Mouse (Mus musculus): ENCODE results near the gene Klk1.
A peak's percentile ranks its signal among the peaks of the same experiment; 100 is the strongest.
"Not testable (repeated sequence)": the region's sequence is repeated elsewhere in the genome, so short reads cannot be mapped to it uniquely, and the experiment has no call there.

Klk1 gene

DNA sequence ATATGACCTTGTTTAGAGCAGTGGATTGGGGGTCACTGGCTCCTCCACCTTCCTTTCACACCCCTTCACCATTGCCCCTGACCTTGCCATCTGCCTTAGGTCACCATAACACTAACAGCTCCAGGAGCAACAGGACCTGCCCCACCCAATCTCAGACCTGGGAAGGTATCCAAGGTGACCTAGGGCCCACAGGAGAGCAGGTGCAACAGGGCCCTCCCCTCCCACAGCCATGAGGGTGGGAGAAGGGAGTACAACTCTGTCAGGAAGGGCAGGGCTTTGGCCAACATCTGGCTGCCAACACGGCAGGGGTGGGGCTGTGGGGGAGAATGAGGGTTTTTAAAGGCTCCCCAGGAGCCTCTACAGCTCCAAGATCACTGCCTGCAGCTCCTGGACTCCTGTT is at the start of gene Klk1:
Klk1 (plus strand) TSS at position 285 of the 400 bp plus-strand sequence.
- DNase-seq, result no peak

DNA sequence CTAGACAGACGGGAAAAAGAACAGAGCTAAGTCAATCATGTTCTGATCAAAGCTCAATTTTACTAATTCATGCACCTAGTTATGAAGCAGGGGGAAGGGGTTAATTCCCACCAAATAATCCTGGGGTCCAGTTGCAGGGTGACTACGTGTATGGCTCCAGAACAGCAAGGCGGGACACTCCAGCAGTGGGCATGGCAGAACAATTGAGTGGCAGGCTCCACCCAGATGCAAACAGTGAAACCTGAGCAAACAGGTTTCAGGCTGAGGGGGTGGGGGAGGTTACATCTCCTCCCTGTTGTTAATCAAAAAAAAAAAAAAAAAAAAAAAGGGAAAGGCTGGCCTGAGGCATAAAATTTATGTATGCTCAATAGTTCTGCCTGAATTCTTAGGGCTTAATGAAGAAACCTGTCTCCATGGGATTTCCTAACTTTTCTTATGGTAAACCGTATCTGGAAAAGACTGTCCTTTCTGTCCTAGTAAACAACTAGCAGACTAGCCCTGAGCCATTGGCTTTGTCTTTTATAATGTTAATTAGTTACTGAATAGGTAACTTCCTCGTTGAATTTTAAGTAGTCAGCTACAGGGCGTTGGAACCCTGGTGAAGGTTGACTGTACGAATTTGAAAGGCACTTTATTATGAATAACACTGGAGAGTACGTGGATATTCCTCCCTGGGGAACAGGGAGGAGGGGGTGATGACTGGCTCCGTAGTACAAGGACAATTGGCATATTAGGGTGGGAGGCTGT is 45.7 kb upstream of the Klk1 start:
- no peak for DNase-seq

DNA sequence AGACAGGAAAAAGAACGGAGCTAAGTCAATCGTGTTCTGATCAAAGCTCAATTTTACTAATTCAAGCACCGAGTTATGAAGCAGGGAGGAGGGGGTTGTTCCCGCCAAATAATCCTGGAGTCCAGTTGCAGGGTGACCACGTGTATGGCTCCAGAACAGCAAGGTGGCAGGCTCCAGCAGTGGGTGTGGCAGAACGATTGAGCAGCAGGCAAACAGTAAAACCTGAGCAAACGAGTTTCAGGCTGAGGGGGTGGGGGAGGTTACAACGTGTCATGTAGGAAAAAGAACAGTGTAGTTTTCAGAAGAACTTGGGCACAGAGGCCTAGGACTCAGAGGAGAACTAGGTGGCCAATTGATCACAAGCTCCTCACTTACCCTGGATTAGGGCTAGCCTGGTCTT is 38.6 kb upstream of the Klk1 start:
- not testable (repeated sequence) for DNase-seq

DNA sequence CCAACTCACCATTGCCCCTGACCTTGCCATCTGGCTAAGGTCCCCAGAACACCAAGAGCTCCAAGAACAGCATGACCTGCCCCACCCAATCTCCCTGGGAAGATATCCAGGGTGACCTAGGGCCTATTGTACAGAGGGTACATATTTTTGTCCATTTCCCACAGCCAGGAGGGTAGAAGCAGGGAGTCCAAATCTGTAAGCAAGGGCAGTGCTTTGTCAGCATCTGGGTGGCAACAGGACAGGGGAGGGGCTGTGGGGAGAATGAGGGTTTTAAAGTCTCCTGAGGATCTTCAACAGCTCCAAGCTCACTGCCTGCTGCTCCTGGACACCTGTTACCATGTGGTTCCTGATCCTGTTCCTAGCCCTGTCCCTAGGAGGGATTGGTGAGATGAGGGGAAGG is 37.2 kb upstream of the Klk1 start, which contains the start of gene Klk1b24:
Klk1b24 (plus strand) TSS at position 301 of the 400 bp plus-strand sequence.
- DNase-seq, result not testable (repeated sequence)

DNA sequence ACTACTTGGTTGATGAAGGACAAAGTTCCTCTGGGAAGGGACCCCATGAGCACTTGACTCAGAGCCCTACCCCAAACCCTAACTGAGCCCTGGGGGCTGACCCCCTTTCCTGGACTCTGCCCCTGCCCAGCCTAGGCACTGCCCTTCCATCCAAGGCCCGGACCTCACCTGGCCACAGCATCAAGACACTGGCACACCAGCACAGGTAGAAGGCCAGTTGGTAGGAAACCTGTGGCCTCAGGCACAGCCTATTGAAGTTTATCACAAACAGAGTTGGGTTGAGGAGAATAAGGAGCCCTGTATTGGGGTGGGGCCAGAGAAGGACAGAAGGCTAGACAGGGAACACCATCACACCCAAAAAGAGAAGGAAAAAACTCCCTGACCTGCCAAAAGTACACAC is 31.7 kb upstream of the Klk1 start:
- not testable (repeated sequence) for DNase-seq

DNA sequence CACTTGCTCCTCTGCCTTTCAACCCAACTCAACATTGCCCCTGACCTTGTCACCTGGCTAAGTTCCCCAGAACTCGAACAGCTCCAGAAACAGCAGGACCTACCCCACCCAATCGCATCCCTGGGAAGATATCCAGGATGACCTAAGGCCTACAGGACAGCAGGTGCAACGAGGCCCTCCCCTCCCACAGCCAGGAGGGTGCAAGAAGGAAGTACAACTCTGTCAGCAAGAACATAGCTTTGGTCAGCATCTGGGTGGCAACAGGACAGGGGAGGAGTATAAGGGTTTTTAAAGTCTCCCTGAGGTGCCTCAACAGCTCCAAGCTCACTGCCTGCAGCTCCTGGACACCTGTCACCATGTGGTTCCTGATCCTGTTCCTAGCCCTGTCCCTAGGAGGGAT is 27.3 kb upstream of the Klk1 start, which contains the start of gene Klk1b3:
Klk1b3 (plus strand) TSS at position 301 of the 400 bp plus-strand sequence.
- no peak for DNase-seq

DNA sequence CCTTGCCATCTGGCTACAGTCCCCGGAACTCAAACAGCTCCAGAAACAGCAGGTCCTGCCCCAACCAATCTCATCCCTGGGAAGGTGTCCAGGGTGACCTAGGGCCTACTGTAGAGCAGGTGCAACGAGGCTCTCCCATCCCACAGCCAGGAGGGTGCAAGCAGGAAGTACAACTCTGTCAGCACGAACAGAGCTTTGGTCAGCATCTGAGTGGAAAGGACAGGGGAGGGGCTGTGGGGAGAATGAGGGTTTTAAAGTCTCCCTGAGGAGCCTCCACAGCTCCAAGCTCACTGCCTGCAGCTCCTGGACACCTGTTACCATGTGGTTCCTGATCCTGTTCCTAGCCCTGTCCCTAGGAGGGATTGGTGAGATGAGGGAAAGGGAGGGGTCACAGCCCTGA is 18.0 kb upstream of the Klk1 start, which contains the start of gene Klk1b4:
Klk1b4 (plus strand) TSS at position 301 of the 400 bp plus-strand sequence.
- DNase-seq, result not testable (repeated sequence)

DNA sequence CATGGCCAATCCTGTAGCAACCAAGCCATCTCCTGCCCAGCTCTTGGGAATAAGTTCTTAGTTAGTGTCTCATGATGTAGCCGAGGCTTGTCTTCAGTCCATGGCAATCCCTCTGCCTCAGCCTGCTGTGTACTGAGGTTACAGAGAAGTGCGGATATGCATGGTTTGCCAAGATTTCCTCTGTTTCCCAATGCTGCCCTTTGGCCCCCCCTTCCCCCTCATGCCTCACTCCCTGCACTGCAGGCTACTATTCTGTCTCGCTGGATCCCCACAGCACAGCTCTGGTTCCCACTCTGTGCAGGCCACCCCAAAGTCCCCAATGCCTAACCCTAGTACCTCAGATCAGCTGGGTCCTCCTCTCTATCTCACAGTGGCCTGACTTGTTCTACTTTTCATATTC is 16.9 kb upstream of the Klk1 start:
- no peak for DNase-seq

DNA sequence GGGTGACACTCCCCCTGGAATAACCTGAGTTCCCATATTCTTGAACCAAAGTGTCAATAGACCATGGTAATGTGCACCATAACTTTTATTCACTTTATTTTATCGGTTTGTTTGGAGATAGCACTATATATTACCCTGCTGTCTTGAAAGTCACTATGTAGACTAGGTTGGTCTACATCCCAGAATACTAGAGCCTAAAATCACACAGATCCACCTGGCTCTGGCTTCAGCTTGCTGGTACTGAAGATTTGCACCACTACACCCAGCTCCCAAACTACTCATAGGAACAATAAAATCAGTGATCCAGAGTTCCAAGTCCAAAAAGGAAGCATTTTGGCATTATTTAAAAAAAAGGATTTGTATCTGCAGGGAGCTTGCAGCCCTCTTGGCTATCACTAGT is 9.5 kb upstream of the Klk1 start, which contains the start of gene Klk1b5:
Klk1b5 (plus strand) TSS at position 301 of the 400 bp plus-strand sequence.
- DNase-seq, result no peak

DNA sequence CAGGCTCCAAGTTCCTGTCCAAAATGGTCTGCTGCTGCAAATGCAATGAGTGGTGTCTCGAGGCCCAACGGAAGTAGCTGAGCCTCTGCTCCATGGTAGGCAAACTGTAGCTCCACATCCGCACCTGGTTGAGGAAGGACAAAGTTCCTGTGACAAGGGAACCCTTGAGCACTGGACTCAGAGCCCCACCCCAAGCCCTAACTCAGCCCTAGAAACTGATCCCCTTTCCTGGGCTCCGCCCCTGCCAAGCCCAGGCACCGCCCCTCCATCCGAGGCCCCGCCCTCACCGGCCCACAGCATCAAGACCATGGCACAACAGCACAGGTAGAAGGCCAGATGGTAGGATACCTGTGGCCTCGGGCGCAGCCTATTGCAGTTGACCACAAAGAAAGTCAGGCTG is 3.6 kb upstream of the Klk1 start:
- not testable (repeated sequence) for DNase-seq

DNA sequence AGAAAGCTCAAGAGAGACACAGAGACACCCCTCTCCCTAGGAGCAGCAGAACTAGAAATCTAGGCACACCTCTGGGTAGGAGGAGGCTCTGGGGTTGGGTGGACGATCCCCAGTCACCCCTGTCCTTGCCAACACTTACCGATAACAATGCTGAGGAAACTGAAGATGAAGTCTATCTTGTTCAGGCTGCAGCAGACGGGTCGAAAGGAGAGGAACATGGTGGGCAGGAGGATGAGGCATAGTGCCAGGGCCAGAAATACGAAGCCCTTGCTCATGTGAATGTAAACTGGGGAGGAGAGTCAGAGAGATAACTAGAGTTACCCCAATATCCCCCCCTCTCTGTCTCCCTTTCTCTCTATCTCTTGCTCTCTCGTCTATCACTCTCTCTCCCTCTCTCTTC is 2.8 kb upstream of the Klk1 start:
- DNase-seq, result not testable (repeated sequence)

DNA sequence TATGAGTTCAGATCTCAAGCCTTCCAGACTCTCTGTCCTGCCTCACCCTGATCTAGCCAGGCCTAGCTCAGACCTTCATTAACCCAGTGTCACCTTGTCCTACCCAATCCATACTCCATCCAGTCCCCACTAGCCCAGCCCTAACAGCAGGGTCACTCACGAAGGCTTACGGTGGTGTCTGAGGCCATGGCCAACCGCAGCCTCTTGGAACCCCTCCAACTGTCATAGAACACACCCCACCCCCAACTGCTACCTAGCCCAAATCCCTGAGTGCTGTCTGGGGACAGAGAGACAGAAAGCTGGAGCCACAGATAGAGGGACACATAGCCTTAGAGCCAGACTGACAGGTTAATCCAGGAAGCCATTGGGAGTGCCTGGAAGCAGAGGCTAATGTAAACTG is 10.7 kb downstream of the Klk1 start, which contains the start of gene Gm36864:
Gm36864 (plus strand) TSS at position 269 of the 400 bp plus-strand sequence.
- no peak for DNase-seq

DNA sequence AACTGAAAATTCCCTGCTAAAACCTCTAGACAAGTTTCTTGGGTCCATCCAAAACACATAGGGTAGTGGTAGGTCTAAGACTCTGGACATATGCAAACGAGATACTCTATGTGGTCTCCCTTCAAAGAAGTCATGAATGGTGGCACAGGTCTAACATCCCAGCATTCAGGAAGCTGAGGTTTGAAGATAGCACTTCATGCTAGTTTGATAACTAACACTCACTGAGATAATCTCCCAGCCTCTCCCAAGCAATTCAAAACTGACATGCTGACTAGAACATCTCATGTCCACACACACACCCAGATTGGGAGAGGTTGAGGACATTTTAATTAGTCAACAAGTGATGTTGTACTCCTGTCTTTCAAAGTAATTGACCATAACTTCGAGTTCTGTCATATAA is 14.8 kb downstream of the Klk1 start:
- DNase-seq, result no peak

DNA sequence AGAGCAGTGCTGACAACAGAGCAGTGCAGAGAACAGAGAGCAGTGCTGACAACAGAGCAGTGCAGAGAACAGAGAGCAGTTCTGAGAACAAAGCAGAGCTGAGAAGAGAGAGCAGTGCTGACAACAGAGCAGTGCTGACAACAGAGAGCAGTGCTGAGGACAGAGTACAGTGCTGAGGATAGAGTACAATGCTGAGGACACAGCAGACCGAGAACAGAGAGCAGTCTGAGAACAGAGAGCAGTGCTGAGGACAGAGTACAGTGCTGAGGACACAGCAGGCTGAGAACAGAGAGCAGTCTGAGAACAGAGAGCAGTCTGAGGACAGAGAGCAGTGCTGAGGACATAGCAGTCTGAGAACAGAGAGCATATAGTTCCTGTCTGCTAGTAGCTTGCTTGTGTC is 15.6 kb downstream of the Klk1 start:
- no peak for DNase-seq

DNA sequence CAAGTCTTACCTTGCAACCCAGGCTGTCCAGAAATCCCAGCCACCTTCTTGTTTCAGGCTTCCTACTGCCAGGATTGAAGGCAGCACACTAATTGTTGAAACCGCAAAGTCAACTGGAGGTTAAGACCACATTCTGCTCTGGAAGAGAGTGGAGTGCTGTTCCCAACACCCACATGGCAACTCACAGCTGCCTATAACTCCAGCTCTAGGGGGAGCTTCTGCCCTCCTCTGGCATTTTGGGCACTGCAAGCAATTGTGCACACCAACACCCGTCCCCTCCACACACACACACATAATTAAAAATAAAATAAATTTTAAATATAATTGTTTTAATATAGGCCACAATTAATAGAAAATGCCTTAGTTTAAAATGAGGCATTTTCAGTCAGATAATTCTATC is 16.0 kb downstream of the Klk1 start:
- DNase-seq, result no peak

DNA sequence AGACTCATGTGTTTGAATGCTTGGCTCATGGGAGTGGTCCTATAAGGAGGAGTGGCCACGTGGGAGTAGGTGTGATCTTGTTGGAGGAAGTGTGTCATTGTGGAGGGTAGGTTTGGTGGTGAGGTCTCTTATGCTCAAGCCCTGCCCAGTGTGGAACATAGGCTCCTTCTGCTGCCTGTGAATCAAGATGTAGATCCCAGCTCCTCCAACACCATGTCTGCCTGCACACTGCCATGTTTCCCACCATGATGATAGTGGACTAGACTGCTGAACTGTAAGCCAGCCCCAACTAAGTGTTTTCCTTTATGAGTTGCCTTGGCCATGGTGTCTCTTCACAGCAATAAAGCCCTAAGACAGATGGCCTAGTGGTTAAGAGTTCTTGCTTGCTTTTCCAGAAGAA is 18.9 kb downstream of the Klk1 start:
- no peak for DNase-seq

DNA sequence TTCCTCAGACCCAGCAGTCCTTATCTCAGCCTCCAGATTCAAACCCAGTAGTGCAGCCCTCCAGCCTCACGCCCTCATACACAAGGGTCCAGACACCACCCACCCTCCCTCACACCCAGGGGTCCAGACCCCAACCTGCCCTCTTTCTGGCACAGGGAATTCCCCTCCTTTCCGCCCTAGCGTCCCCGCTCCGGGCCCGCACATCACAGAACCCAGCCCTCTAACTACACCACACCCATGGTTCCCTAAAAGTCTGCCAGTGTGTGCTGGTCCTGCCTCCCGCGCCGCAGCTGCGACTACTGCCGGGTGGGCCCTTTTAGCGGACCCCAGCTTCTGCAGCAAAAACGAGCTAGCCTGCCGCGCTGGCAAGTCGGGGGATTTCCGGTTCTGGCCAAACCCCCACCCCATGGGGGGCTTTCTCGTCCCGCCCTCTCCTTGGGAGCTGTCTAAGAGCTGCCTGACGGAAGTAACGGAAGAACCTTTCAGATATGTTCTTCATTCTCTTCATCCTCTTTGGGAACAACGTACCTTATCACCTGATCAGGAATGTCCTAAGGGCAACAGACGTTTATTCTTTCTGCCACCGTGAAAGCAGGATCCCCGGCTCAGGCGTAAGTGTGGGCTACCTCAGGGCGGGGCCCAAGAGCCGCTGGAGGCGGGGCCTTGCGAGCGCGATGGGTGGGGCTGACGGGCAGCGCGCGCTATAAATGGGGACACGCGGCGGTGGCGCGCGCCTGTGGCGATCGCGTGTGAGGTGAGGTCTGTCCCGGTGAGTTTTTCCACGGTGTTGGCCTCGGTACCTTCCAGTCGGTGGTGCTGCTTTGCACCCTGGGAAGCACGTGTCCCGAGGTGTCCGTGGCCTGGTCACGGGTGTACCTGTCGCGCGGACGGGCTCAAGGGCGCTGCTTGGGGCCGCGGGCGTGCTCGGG is 21.2 kb downstream of the Klk1 start, which contains the start of the genes 1700028J19Rik and 2410002F23Rik:
1700028J19Rik (minus strand) TSS at position 641 of the 929 bp plus-strand sequence.
2410002F23Rik (plus strand) TSS at position 668 of the 929 bp plus-strand sequence.
- DNase-seq, result peak; percentile 96

DNA sequence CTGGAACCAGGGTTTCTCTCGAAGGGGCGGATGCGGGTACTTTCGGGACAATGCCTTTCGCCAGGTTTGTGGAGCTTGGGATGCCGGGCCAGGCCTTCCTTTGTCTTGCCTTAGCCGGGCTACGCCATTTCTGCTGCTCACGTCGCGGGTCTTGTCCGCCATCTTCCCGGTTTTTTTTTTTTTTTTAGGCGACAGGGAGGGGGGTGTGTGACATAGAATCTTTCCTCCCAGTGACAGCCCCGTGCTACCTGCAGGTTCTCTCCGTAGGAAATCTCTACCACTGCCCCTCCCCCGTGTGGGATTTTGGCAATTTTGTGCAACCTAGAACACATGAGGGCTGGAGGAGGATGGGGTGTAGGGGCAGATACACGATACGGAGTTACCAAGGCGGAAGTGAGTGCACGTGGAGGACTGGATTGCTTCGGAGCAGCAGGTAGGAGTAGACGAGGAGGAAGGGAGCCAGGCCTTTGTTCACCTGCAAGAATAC is 21.9 kb downstream of the Klk1 start:
- no peak for DNase-seq

DNA sequence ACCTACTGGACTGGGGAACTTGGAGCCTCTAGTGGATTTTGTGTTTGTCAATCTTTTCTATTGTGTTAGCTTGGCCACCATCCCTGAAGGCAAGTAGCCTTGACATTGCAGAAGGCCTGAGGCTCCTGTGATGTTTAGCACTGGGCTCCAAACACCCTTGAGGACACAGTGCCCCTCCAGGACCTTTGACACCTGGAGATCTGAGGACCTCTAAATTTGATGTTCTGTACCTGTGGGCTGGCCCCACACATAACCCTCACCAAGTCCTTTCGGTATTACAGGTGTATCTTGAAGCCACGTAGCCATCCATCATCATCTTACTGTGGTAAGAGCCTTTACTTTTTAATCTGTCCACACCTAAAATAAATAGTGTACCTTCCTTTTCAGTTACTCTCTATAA is 22.8 kb downstream of the Klk1 start:
- no peak for DNase-seq

DNA sequence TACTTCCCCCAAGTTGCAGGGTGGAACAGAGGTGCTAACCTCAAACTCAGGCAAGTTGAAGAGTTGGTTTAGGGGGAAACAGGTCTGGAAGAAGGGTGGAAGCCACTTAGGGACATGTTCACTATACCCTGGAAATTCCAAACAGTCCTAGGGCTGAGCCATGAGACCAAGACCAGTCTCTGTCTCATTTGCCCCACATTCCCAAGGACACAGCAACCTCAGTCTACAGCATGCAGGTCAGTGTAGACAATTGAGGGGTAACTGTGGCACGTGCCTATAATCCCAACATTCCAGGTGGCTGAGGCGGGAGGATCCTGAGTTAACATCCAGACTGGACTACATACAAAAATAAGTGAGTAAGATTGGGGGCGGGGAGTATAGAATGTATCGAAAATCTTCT is 24.1 kb downstream of the Klk1 start:
- DNase-seq, result no peak

DNA sequence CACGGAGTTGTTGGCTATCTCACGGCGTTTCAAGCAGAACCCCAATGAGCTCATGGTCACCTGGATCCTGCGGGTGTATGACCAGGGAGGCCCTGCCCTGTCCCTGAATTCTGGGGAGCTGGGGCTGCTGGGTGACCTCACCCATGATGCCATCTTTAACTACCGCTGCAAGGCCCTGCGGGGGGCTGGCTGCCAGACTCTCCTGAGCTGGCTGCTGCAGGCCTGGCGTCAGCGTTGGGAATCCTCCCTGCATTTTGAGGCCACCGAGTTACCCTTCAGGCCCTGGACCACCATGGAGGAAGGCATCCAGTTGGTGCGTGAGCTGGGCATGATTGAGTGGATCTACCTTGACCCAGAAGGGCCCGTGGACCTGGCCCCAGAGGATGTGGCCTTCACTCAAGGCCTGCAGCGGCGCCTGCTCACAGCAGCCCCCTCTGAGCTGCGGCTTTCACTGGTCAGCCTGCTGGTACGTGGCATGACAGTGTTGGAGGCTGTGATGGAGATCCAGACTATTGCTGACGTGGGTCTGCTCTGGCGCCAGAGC is 25.6 kb downstream of the Klk1 start:
- DNase-seq, result not testable (repeated sequence)

DNA sequence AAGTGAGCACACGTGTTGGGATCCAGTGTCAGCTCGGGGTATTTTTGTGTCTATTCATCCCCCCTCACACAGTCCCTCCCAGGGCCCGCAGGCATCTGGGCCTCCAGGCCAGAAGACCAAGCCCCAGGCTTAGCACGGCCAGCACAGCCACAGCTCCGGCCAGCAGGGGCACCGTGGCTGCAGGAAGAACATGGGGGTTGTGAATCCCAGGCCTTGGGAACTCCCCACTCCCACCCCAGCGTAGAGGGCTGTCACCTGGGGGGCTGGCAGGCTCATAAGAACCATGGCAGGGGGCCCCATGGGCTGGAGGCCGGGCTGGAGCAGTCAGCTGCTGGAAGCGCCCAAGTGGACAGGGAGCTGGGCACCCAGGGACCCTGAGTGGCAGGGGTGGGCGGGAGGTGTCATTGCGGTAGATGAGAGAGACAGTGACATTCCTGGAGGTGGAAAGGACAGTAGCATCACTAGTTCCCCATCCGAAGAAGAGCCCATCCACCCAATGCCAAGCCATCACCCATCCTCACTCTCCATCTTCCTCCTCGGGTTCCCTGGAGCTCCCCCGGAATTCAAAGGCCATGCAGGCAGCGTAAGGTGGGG is 28.0 kb downstream of the Klk1 start:
- no peak for DNase-seq

Data from thymus, postnatal 4 days (tissue).